ENCODE assay signal across 8 mouse cellular contexts in the genomic region with DNA sequence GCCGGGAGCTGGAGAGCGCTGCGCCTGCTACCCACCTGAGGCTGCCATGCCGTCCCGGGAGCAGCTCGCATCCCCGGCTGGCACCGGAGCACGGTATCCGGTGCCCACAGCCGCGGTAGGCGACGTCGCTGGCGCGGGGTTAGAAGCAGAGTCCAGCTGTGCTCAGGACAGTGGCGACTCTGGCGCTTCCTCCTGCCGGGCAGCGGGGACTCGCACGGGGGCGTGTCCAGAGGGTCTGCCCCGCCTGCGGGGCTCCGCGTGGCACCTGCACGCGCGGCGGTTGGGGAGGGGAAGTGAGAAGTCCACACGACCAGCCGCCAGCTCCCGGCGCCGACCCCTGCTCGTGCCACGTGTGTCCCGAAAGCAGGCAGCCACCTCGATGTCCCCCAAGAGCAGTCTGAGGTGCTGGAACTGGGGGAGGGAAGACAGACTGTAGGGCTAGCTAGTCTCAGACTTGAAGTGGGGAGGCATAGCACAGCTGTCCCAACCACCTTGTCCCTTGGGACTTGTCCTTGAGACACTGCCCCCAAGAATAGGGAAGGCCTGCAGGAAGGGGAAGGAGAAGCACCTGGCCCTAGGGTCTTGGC. TPM values are rescaled to one million over a fixed set of nuclear protein-coding genes. Genes with fewer than 3 reads are reported as not detected.
DNase-seq lines count a peak whose midpoint lies in the region; ATAC-seq lines count a peak whose summit lies in the region.

A gene (minus strand): TSS at position 181 of the 587 bp plus-strand sequence.

- H3K9ac ChIP-seq in limb, embryonic 13.5 days, result peak within 1 kb of the TSS; percentile 63
- H3K9ac ChIP-seq in midbrain, embryonic 11.5 days (ENCODE audit: low read length), result peak within 1 kb of the TSS; percentile 57
- peak within 1 kb of the TSS; percentile 37 for H3K9ac ChIP-seq in stomach, embryonic 15.5 days

- DNase-seq in CD8-positive naive resting alpha-beta T cell, adult 2 months (ENCODE audit: low read depth in 2 of 2, low spot score in 2 of 2), result peak; percentile 21 to 26
- peak; percentile 14 for DNase-seq in R1 (ENCODE audit: low read depth, low spot score)
- peak; percentile 39 for DNase-seq in forebrain, embryonic 10.5 days (ENCODE audit: extremely low spot score, low spot score)
- DNase-seq in midbrain, embryonic 11.5 days (ENCODE audit: low spot score, missing footprints), result peak; percentile 85
- no peak for DNase-seq in frontal cortex, postnatal 25 days (ENCODE audit: low spot score in 2 of 2)

- ATAC-seq in hematopoietic stem cell, adult 5-6 weeks (replicated peaks in 1 of 2; ENCODE audit: insufficient read depth in 1 of 2, low FRiP score in 2 of 2, low TSS enrichment in 1 of 2, low read depth in 1 of 2, poor library complexity in 2 of 2, severe bottlenecking in 2 of 2), result peak; percentile 34 to 71
- peak; percentile 36; the same call in 1 of the 2 replicates for ATAC-seq in limb, embryonic 13.5 days (ENCODE audit: low FRiP score, low read depth)
- 0 out of 2 replicates have a peak, but pooled peaks have one; percentile 33 for ATAC-seq in midbrain, embryonic 11.5 days (ENCODE audit: low FRiP score)
- ATAC-seq in stomach, embryonic 15.5 days (ENCODE audit: insufficient read depth, low FRiP score, low read depth), result peak; percentile 43; the same call in 1 of the 2 replicates

- WGBS in forebrain, embryonic 10.5 days, result under 1% methylated on average over 41 of the region's 41 CpGs
- 1% methylated on average over 36 of the region's 41 CpGs for WGBS in limb, embryonic 13.5 days
- WGBS in midbrain, embryonic 11.5 days, result under 1% methylated on average over 41 of the region's 41 CpGs
- WGBS in stomach, embryonic 15.5 days, result under 1% methylated on average over 41 of the region's 41 CpGs

- H3K27ac ChIP-seq in forebrain, embryonic 10.5 days, result peak within 1 kb of the TSS; percentile 65; the same call in 1 of the 2 replicates
- no peak within 1 kb of the TSS for H3K27ac ChIP-seq in limb, embryonic 13.5 days
- H3K27ac ChIP-seq in midbrain, embryonic 11.5 days (ENCODE audit: low read depth, low read length), result no peak within 1 kb of the TSS
- no peak within 1 kb of the TSS for H3K27ac ChIP-seq in stomach, embryonic 15.5 days

- H3K4me3 ChIP-seq in forebrain, embryonic 10.5 days, result peak within 1 kb of the TSS; percentile 69
- peak within 1 kb of the TSS; percentile 55 for H3K4me3 ChIP-seq in limb, embryonic 13.5 days
- peak within 1 kb of the TSS; percentile 44 for H3K4me3 ChIP-seq in midbrain, embryonic 11.5 days (ENCODE audit: low read depth, low read length)
- H3K4me3 ChIP-seq in stomach, embryonic 15.5 days (replicated peaks), result peak within 1 kb of the TSS; percentile 53

- peak within 1 kb of the TSS; percentile 96 for H3K4me2 ChIP-seq in limb, embryonic 13.5 days (replicated peaks)
- H3K4me2 ChIP-seq in midbrain, embryonic 11.5 days, result peak within 1 kb of the TSS; percentile 93
- H3K4me2 ChIP-seq in stomach, embryonic 15.5 days, result peak within 1 kb of the TSS; percentile 99

- no peaks in the 10 kb centered on the region for H3K36me3 ChIP-seq in forebrain, embryonic 10.5 days (replicated peaks)
- H3K36me3 ChIP-seq in limb, embryonic 13.5 days, result no peaks in the 10 kb centered on the region
- no peaks in the 10 kb centered on the region for H3K36me3 ChIP-seq in midbrain, embryonic 11.5 days (ENCODE audit: control insufficient read depth, insufficient read depth, low read length)
- no peaks in the 10 kb centered on the region for H3K36me3 ChIP-seq in stomach, embryonic 15.5 days

- no peaks in the 10 kb centered on the region for H3K9me3 ChIP-seq in forebrain, embryonic 10.5 days
- H3K9me3 ChIP-seq in limb, embryonic 13.5 days, result no peaks in the 10 kb centered on the region
- H3K9me3 ChIP-seq in midbrain, embryonic 11.5 days (ENCODE audit: control insufficient read depth, low read length), result no peaks in the 10 kb centered on the region
- H3K9me3 ChIP-seq in stomach, embryonic 15.5 days, result no peaks in the 10 kb centered on the region

- peaks cover 37% of the 10 kb centered on the region for H3K27me3 ChIP-seq in forebrain, embryonic 10.5 days (ENCODE audit: poor library complexity, severe bottlenecking)
- peaks cover 35% of the 10 kb centered on the region for H3K27me3 ChIP-seq in limb, embryonic 13.5 days
- H3K27me3 ChIP-seq in midbrain, embryonic 11.5 days (ENCODE audit: control insufficient read depth, insufficient read depth, low read length), result no peaks in the 10 kb centered on the region; the same call in 1 of the 2 replicates
- H3K27me3 ChIP-seq in stomach, embryonic 15.5 days (replicated peaks), result no peaks in the 10 kb centered on the region

- peaks cover 19% of the 10 kb centered on the region for H3K4me1 ChIP-seq in forebrain, embryonic 10.5 days
- peaks cover 16% of the 10 kb centered on the region for H3K4me1 ChIP-seq in limb, embryonic 13.5 days
- peaks cover 4% of the 10 kb centered on the region; the same call in 1 of the 2 replicates for H3K4me1 ChIP-seq in midbrain, embryonic 11.5 days (ENCODE audit: control insufficient read depth, insufficient read depth, low read length)
- H3K4me1 ChIP-seq in stomach, embryonic 15.5 days, result peaks cover 11% of the 10 kb centered on the region; the same call in 1 of the 2 replicates

RNA-seq across cellular contexts. Expression of the gene that starts here (rescaled TPM):
- polyA plus RNA-seq in forebrain, embryonic 10.5 days (2016; fragmentation: Nextera tagmentation; extraction: Ambion mirVana), result 1.9 and 2.4 TPM in 2 replicates
- 28.9 and 33.5 TPM in 2 replicates for total RNA-seq in hematopoietic stem cell, adult 5-6 weeks (2017)
- 1.9 TPM in 2 replicates for polyA plus RNA-seq in limb, embryonic 13.5 days (2015; fragmentation: Nextera tagmentation; extraction: Ambion mirVana)
- polyA plus RNA-seq in midbrain, embryonic 11.5 days (2014; fragmentation: Nextera tagmentation; extraction: Ambion mirVana), result 3.4 and 4.6 TPM in 2 replicates
- 10.5 and 13.8 TPM in 2 replicates for polyA plus RNA-seq in stomach, embryonic 15.5 days (2015; fragmentation: Nextera tagmentation; extraction: Ambion mirVana)

Comparison
In these comparisons a context has a peak if more than half of its experiments do, and no peak if none do; other contexts are left out.
1. DNase-seq: peak in CD8-positive naive resting alpha-beta T cell, adult 2 months (2 of 2), R1 (single experiment), forebrain, embryonic 10.5 days (single experiment) and midbrain, embryonic 11.5 days (single experiment); none in frontal cortex, postnatal 25 days (0 of 2).
2. Peak in every context shown above with its lines, with median percentiles within 50 percentile points of each other: H3K4me3 ChIP-seq, ATAC-seq, H3K4me2 ChIP-seq and H3K9ac ChIP-seq.